Mouse (Mus musculus) liver, embryonic 13.5 days (tissue): Measurements from ENCODE around the gene Limk2. TPM values are rescaled to one million over a fixed set of nuclear protein-coding genes. Genes with fewer than 3 reads are reported as not detected.

Experiments used
- ATAC-seq: fragments of 200-750 bp; cut with Nextera tagmentation; 2 replicates; pipeline ENCODE4 v1.8.0; 2017; ENCODE audit warnings: low read depth, mild to moderate bottlenecking, moderate number of reproducible peaks, moderate library complexity
- DNase-seq: peaks from one replicate; pipeline ENCODE4 v3.0.0; 2022
- H3K27ac ChIP-seq: fragments of 300-500 bp; sonication (generic); 2 replicates; pipeline ENCODE4 v1.5.1; 2015; ENCODE audit warnings: moderate library complexity, mild to moderate bottlenecking, inconsistent platforms
- H3K27me3 ChIP-seq: fragments of 300-500 bp; sonication (generic); 2 replicates; pipeline ENCODE4 v1.6.1; 2015; ENCODE audit warnings: mild to moderate bottlenecking, inconsistent platforms
- H3K36me3 ChIP-seq: fragments of 300-500 bp; sonication (generic); 2 replicates; pipeline ENCODE4 v1.6.1; 2015; ENCODE audit warnings: mild to moderate bottlenecking, inconsistent platforms
- H3K4me1 ChIP-seq: fragments of 300-500 bp; sonication (generic); replicated peaks from 2 replicates; pipeline ENCODE4 v1.6.1; 2015; ENCODE audit warnings: inconsistent platforms
- H3K4me2 ChIP-seq: fragments of 300-500 bp; sonication (generic); 2 replicates; pipeline ENCODE4 v1.6.1; 2015; ENCODE audit warnings: inconsistent platforms, mild to moderate bottlenecking, moderate library complexity
- H3K4me3 ChIP-seq: fragments of 300-500 bp; sonication (generic); replicated peaks from 2 replicates; pipeline ENCODE4 v1.5.1; 2015; ENCODE audit warnings: mild to moderate bottlenecking, inconsistent platforms
- H3K9ac ChIP-seq: fragments of 300-500 bp; sonication (generic); 2 replicates; pipeline ENCODE4 v1.6.1; 2015; ENCODE audit warnings: mild to moderate bottlenecking, inconsistent platforms
- H3K9me3 ChIP-seq: fragments of 300-500 bp; sonication (generic); replicated peaks from 2 replicates; pipeline ENCODE4 v1.6.1; 2016; ENCODE audit warnings: inconsistent platforms
- WGBS: fragments of 180-500 bp; shearing (Covaris S2); methylation state at CpG from one replicate; pipeline ENCODE4 v1.1.7; 2015; ENCODE audit not compliant: insufficient replicate concordance; 5-methylcytosine and 5-hydroxymethylcytosine counted together
- polyA plus RNA-seq: library from polyadenylated mRNA; unstranded; fragments of >200 nt; fragmentation: Nextera tagmentation; extraction: Ambion mirVana; gene quantifications from 2 replicates; pipeline ENCODE4 v1.2.1, GENCODE M21; 2015

Limk2 gene
- polyA plus RNA-seq, 1 experiment from 2014 or later = 8.7 TPM

GRCm38 (mm10) chr11:3344916-3345315 lies 64.1 kb downstream of the Limk2 start:
- 85% methylated on average over 3 of the region's 3 CpGs for WGBS
- Histone ChIP-seq H3K27me3 (no peaks in the 10 kb centered on the region), H3K4me2 (no peak overlapping the region), H3K36me3 (peaks cover 20% of the 10 kb centered on the region), H3K4me1 (peaks cover 22% of the 10 kb centered on the region), H3K27ac (no peak overlapping the region), H3K9ac (no peak overlapping the region), H3K9me3 (no peaks in the 10 kb centered on the region), H3K4me3 (no peak overlapping the region)
- DNase-seq (no peak), ATAC-seq (no peak)

GRCm38 (mm10) chr11:3341476-3341875 lies 67.5 kb downstream of the Limk2 start:
- no peak for DNase-seq
- no peak overlapping the region for H3K9ac ChIP-seq
- H3K27ac ChIP-seq = no peak overlapping the region
- 0 out of 2 replicates have a peak, but pooled peaks cover 2% of the 10 kb centered on the region for H3K27me3 ChIP-seq
- no peak overlapping the region for H3K4me3 ChIP-seq
- no peak for ATAC-seq
- H3K4me1 ChIP-seq = peaks cover 8% of the 10 kb centered on the region; the same call in 1 of the 2 replicates
- no peaks in the 10 kb centered on the region for H3K9me3 ChIP-seq
- no peak overlapping the region for H3K4me2 ChIP-seq
- peaks cover 16% of the 10 kb centered on the region for H3K36me3 ChIP-seq
- whole genome bisulfite sequencing = 68% methylated on average over 5 of the region's 5 CpGs

GRCm38 (mm10) chr11:3337961-3338360 lies 71.0 kb downstream of the Limk2 start:
- Histone ChIP-seq H3K27ac (no peak overlapping the region), H3K9me3 (no peaks in the 10 kb centered on the region), H3K4me3 (no peak overlapping the region), H3K9ac (no peak overlapping the region), H3K36me3 (no peaks in the 10 kb centered on the region), H3K4me1 (peaks cover 16% of the 10 kb centered on the region), H3K4me2 (no peak overlapping the region), H3K27me3 (peaks cover 15% of the 10 kb centered on the region)
- DNase-seq (no peak), ATAC-seq (no peak)
- 53% methylated on average over 5 of the region's 5 CpGs for WGBS

GRCm38 (mm10) chr11:3337173-3337955 lies 71.6 kb downstream of the Limk2 start:
- H3K4me3 ChIP-seq = no peak overlapping the region
- H3K4me1 ChIP-seq = peaks cover 21% of the 10 kb centered on the region
- 0 out of 2 replicates have a peak, but pooled peaks have one; percentile 12 for ATAC-seq
- DNase-seq = no peak
- H3K4me2 ChIP-seq = no peak overlapping the region
- H3K9ac ChIP-seq = no peak overlapping the region
- no peaks in the 10 kb centered on the region for H3K36me3 ChIP-seq
- H3K27me3 ChIP-seq = peaks cover 21% of the 10 kb centered on the region
- H3K27ac ChIP-seq = no peak overlapping the region
- WGBS = 37% methylated on average over 12 of the region's 12 CpGs
- H3K9me3 ChIP-seq = no peaks in the 10 kb centered on the region

- Histone ChIP-seq H3K4me2 (no peak overlapping the region), H3K4me3 (no peak overlapping the region), H3K9ac (no peak overlapping the region), H3K4me1 (peaks cover 28% of the 10 kb centered on the region), H3K36me3 (no peaks in the 10 kb centered on the region), H3K9me3 (no peaks in the 10 kb centered on the region), H3K27ac (no peak overlapping the region), H3K27me3 (peaks cover 28% of the 10 kb centered on the region)
- ATAC-seq = no peak
- WGBS = 55% methylated on average over 3 of the region's 3 CpGs
- DNase-seq = no peak
These were observed 72.4 kb downstream of the Limk2 start for GRCm38 (mm10) chr11:3336602-3337001.

GRCm38 (mm10) chr11:3335651-3336216 lies 73.3 kb downstream of the Limk2 start:
- peaks cover 37% of the 10 kb centered on the region for H3K27me3 ChIP-seq
- DNase-seq (no peak), ATAC-seq (no peak)
- 9% methylated on average over 11 of the region's 11 CpGs for WGBS
- no peak overlapping the region for H3K9ac ChIP-seq
- H3K27ac ChIP-seq = no peak overlapping the region
- H3K4me3 ChIP-seq = no peak overlapping the region
- no peaks in the 10 kb centered on the region for H3K36me3 ChIP-seq
- no peaks in the 10 kb centered on the region for H3K9me3 ChIP-seq
- peaks cover 37% of the 10 kb centered on the region for H3K4me1 ChIP-seq
- no peak overlapping the region for H3K4me2 ChIP-seq

GRCm38 (mm10) chr11:3334711-3335316 lies 74.2 kb downstream of the Limk2 start:
- H3K9ac ChIP-seq = no peak overlapping the region
- WGBS = 11% methylated on average over 9 of the region's 9 CpGs
- no peaks in the 10 kb centered on the region for H3K36me3 ChIP-seq
- H3K9me3 ChIP-seq = no peaks in the 10 kb centered on the region
- H3K4me2 ChIP-seq = no peak overlapping the region
- DNase-seq = no peak
- no peak overlapping the region for H3K4me3 ChIP-seq
- no peak overlapping the region for H3K27ac ChIP-seq
- peaks cover 42% of the 10 kb centered on the region for H3K27me3 ChIP-seq
- peaks cover 42% of the 10 kb centered on the region for H3K4me1 ChIP-seq
- ATAC-seq = no peak

- Histone ChIP-seq H3K4me2 (no peak overlapping the region), H3K9me3 (no peaks in the 10 kb centered on the region), H3K27ac (no peak overlapping the region), H3K4me3 (no peak overlapping the region), H3K36me3 (no peaks in the 10 kb centered on the region), H3K27me3 (peaks cover 42% of the 10 kb centered on the region), H3K4me1 (peaks cover 42% of the 10 kb centered on the region), H3K9ac (no peak overlapping the region)
- ATAC-seq = no peak
- 72% methylated on average over 11 of the region's 11 CpGs for WGBS
- DNase-seq = no peak
These were observed 74.8 kb downstream of the Limk2 start for GRCm38 (mm10) chr11:3334141-3334710.

GRCm38 (mm10) chr11:3333111-3333695 lies 75.8 kb downstream of the Limk2 start:
- 74% methylated on average over 11 of the region's 11 CpGs for WGBS
- no peak overlapping the region for H3K27ac ChIP-seq
- H3K36me3 ChIP-seq = no peaks in the 10 kb centered on the region
- DNase-seq = no peak
- no peak overlapping the region for H3K4me2 ChIP-seq
- H3K4me3 ChIP-seq = no peak overlapping the region
- H3K27me3 ChIP-seq = peaks cover 42% of the 10 kb centered on the region
- peaks cover 42% of the 10 kb centered on the region for H3K4me1 ChIP-seq
- no peak overlapping the region for H3K9ac ChIP-seq
- no peak for ATAC-seq
- no peaks in the 10 kb centered on the region for H3K9me3 ChIP-seq

GRCm38 (mm10) chr11:3331756-3332642 lies 77.0 kb downstream of the Limk2 start:
- H3K27me3 ChIP-seq = peaks cover 40% of the 10 kb centered on the region
- ATAC-seq = peak; percentile 95
- no peak overlapping the region for H3K27ac ChIP-seq
- H3K4me2 ChIP-seq = peak overlapping the region; percentile 70
- under 1% methylated on average over 75 of the region's 75 CpGs for WGBS
- H3K36me3 ChIP-seq = no peaks in the 10 kb centered on the region
- peak overlapping the region; percentile 49 for H3K9ac ChIP-seq
- DNase-seq = peak; percentile 74
- H3K9me3 ChIP-seq = no peaks in the 10 kb centered on the region
- H3K4me1 ChIP-seq = peaks cover 34% of the 10 kb centered on the region
- peak overlapping the region; percentile 49 for H3K4me3 ChIP-seq
